Mouse (Mus musculus) heart, adult 2 months (tissue): ENCODE data around the gene Itga4.

Source experiments
- CTCF ChIP-seq: fragments of 200-600 bp; IDR thresholded peaks from 2 replicates; pipeline ENCODE4 v1.8.1; 2022; ENCODE audit warnings: antibody characterized with exemption, mild to moderate bottlenecking, moderate library complexity
- EP300 ChIP-seq: fragments of 200-500 bp; IDR thresholded peaks from 2 replicates; pipeline ENCODE4 v1.6.1; 2011; ENCODE audit warnings: low read depth, low read length, control low read depth; ENCODE audit not compliant: insufficient read depth

GRCm38 (mm10) chr2:79254588-79255191 lies 536 bp upstream of the Itga4 start:
- TF ChIP-seq EP300 (no peak), CTCF (no peak)
